Mouse (Mus musculus) spleen, adult 18-20 months (tissue): ENCODE data around the gene Pxmp4.

Experiments used
- DNase-seq, 2 experiments: peaks; one replicate each; pipeline ENCODE4 v3.0.0; 2022; ENCODE audit warnings: mixed read lengths in 2 of 2

Gene Pxmp4

GRCm38 (mm10) chr2:154539720-154540119, 63.8 kb downstream of the Pxmp4 start:
- DNase-seq, result peak in 1 of 2 experiments; percentile 25

DNA sequence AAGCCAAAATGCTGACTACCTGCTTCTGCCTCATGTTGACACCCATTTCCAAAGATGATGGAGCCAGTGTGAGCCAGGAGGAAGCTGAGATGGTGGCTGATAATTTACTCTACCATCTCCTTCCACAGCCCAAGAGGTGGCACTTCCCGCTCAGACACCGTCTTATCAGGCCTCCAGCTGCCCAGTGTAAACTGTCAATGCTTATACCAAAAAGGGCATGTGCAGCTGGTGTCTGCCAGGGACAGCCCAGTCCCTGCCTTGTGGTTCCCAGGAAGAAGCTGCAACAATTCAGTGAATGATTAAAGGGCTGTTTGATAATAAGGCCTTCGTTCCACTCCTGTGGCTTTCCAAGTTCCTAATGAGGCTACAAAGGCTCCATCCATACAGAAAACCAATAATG, 64.8 kb downstream of the Pxmp4 start:
- no peak for DNase-seq

GRCm38 (mm10) chr2:154538310-154538709, 65.2 kb downstream of the Pxmp4 start:
- no peak for DNase-seq
